Mouse (Mus musculus) midbrain, postnatal 0 days (tissue): ENCODE results near the gene Col4a6. TPM values are rescaled to one million over a fixed set of nuclear protein-coding genes. Genes with fewer than 3 reads are reported as not detected.

Experiments
- ATAC-seq: fragments of 200-750 bp; cut with Nextera tagmentation; 2 replicates; pipeline ENCODE4 v1.8.0; 2017; ENCODE audit warnings: moderate number of reproducible peaks, mild to moderate bottlenecking, moderate TSS enrichment, moderate library complexity; ENCODE audit not compliant: low FRiP score
- DNase-seq: peaks from one replicate; pipeline ENCODE4 v3.0.0-alpha.2; 2015; ENCODE audit warnings: low spot score
- H3K27ac ChIP-seq: fragments of 300-500 bp; sonication (generic); 2 replicates; pipeline ENCODE4 v1.5.1; 2014; ENCODE audit warnings: low read depth, mild to moderate bottlenecking, low read length, mixed read lengths
- H3K27me3 ChIP-seq: fragments of 300-500 bp; sonication (generic); 2 replicates; pipeline ENCODE4 v1.6.1; 2014; ENCODE audit warnings: low read length, control low read depth, mixed read lengths; ENCODE audit not compliant: insufficient read depth
- H3K36me3 ChIP-seq: fragments of 300-500 bp; sonication (generic); 2 replicates; pipeline ENCODE4 v1.6.1; 2014; ENCODE audit warnings: low read length, control low read depth, mixed read lengths; ENCODE audit not compliant: insufficient read depth
- H3K4me1 ChIP-seq: fragments of 300-500 bp; sonication (generic); 2 replicates; pipeline ENCODE4 v1.6.1; 2014; ENCODE audit warnings: mild to moderate bottlenecking, control low read depth, antibody characterized with exemption, low read length, mixed read lengths; ENCODE audit not compliant: insufficient read depth
- H3K4me2 ChIP-seq: fragments of 300-500 bp; sonication (generic); 2 replicates; pipeline ENCODE4 v1.6.1; 2014; ENCODE audit warnings: low read depth, mild to moderate bottlenecking, low read length, mixed read lengths; ENCODE audit not compliant: poor library complexity, severe bottlenecking
- H3K4me3 ChIP-seq: fragments of 300-500 bp; sonication (generic); 2 replicates; pipeline ENCODE4 v1.5.1; 2014; ENCODE audit warnings: low read depth, mild to moderate bottlenecking, low read length, moderate library complexity
- H3K9ac ChIP-seq: fragments of 300-500 bp; sonication (generic); replicated peaks from 2 replicates; pipeline ENCODE4 v1.6.1; 2014; ENCODE audit warnings: mild to moderate bottlenecking, low read length, moderate library complexity, mixed read lengths; ENCODE audit not compliant: poor library complexity, severe bottlenecking
- H3K9me3 ChIP-seq: fragments of 300-500 bp; sonication (generic); 2 replicates; pipeline ENCODE4 v1.6.1; 2016; ENCODE audit warnings: low read length, control low read depth
- CTCF ChIP-seq: IDR thresholded peaks from 2 replicates; pipeline ENCODE4 v1.5.1; 2016; ENCODE audit warnings: antibody characterized with exemption, mild to moderate bottlenecking
- WGBS: fragments of 180-500 bp; shearing (Covaris S2); extraction: QIAGEN DNeasy Blood & Tissue Kit; methylation state at CpG from one replicate; pipeline ENCODE4 v1.1.7; 2014; 5-methylcytosine and 5-hydroxymethylcytosine counted together
- polyA plus RNA-seq: library from polyadenylated mRNA; unstranded; fragments of >200 nt; fragmentation: Nextera tagmentation; extraction: Ambion mirVana; gene quantifications from 2 replicates; pipeline ENCODE4 v1.2.1, GENCODE M21; 2015
- total RNA-seq: library from RNA; depleted of rRNA; stranded (reverse); fragments of >200 nt; gene quantifications from 2 replicates; pipeline ENCODE4 v1.2.3, GENCODE M21; 2014

Col4a6 gene
- total and polyA plus RNA-seq, 2 experiments from 2014 or later = 1.9 to 5.9 TPM

- H3K9ac ChIP-seq = no peak overlapping the region
- no peak overlapping the region for H3K4me3 ChIP-seq
- no peaks in the 10 kb centered on the region for H3K9me3 ChIP-seq
- H3K27me3 ChIP-seq = peaks cover 11% of the 10 kb centered on the region; the same call in 1 of the 2 replicates
- WGBS = 81% methylated on average over 2 of the region's 2 CpGs
- H3K36me3 ChIP-seq = no peaks in the 10 kb centered on the region
- H3K4me1 ChIP-seq = no peaks in the 10 kb centered on the region
- no peak overlapping the region for H3K27ac ChIP-seq
- TF ChIP-seq CTCF = peak; percentile 79
- no peak overlapping the region for H3K4me2 ChIP-seq
- peak; percentile 64 for DNase-seq
- no peak; the same call in 1 of the 2 replicates for ATAC-seq
Measured at GRCm38 (mm10) chrX:141236564-141237333, 237.1 kb downstream of the Col4a6 start.

GRCm38 (mm10) chrX:141228169-141228568, 245.7 kb downstream of the Col4a6 start:
- no peak overlapping the region for H3K27ac ChIP-seq
- ATAC-seq = no peak
- H3K27me3 ChIP-seq = no peaks in the 10 kb centered on the region
- H3K9me3 ChIP-seq = no peaks in the 10 kb centered on the region
- H3K4me3 ChIP-seq = no peak overlapping the region
- H3K4me2 ChIP-seq = no peak overlapping the region
- H3K4me1 ChIP-seq = no peaks in the 10 kb centered on the region
- no peak overlapping the region for H3K9ac ChIP-seq
- DNase-seq = no peak
- 88% methylated on average over 2 of the region's 2 CpGs for WGBS
- no peaks in the 10 kb centered on the region for H3K36me3 ChIP-seq
- no peak for TF ChIP-seq CTCF

DNA sequence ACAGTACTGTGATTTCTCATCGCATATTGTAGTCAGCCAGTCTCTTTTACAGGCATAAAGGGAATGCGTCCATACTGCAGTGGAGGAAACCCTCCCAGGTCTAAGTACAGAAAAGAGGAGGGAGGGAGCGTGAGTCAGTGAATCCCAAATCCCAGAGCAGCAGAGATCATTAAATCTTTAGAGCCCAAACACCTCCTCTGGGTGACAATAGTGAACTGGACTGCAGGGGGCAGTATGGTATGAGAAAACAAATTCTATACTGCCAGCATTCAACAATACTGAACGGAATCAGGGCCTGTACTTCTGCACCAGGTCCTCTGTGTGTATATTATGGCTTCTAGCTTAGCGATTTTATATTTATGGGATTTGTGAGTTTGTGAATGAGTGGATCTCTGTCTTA, 261.1 kb downstream of the Col4a6 start:
- H3K4me2 ChIP-seq = no peak overlapping the region
- H3K9ac ChIP-seq = no peak overlapping the region
- peaks cover 5% of the 10 kb centered on the region; the same call in 1 of the 2 replicates for H3K27me3 ChIP-seq
- peak; percentile 65 for TF ChIP-seq CTCF
- H3K4me1 ChIP-seq = no peaks in the 10 kb centered on the region
- H3K36me3 ChIP-seq = no peaks in the 10 kb centered on the region
- DNase-seq = peak; percentile 67
- 28% methylated on average over 5 of the region's 5 CpGs for WGBS
- no peak overlapping the region for H3K4me3 ChIP-seq
- ATAC-seq = no peak
- no peak overlapping the region for H3K27ac ChIP-seq
- no peaks in the 10 kb centered on the region for H3K9me3 ChIP-seq

DNA sequence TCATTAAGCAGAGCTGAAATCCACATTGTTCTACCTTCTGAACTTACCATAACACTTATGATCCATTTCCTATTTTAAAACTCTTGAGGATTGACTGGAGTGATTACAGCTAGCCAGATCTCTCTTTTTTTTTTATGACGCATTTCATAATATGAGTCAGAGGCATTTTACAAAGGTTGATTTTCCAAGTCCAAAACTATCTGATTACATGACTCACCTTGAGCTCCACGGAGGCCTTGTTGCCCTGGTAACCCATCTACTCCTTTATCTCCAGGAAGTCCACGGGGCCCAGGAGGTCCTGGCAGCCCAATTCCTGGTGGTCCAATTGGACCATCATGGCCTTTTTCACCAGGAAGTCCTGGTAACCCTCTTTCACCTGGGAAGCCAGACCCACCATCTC, 274.9 kb downstream of the Col4a6 start:
- peaks cover 3% of the 10 kb centered on the region; the same call in 1 of the 2 replicates for H3K27me3 ChIP-seq
- DNase-seq = no peak
- 68% methylated on average over 3 of the region's 3 CpGs for WGBS
- no peaks in the 10 kb centered on the region for H3K36me3 ChIP-seq
- H3K4me1 ChIP-seq = no peaks in the 10 kb centered on the region
- no peak overlapping the region for H3K4me2 ChIP-seq
- no peaks in the 10 kb centered on the region for H3K9me3 ChIP-seq
- no peak overlapping the region for H3K4me3 ChIP-seq
- ATAC-seq = no peak
- H3K9ac ChIP-seq = no peak overlapping the region
- H3K27ac ChIP-seq = no peak overlapping the region
- TF ChIP-seq CTCF = no peak

GRCm38 (mm10) chrX:141195036-141195435, 278.8 kb downstream of the Col4a6 start:
- DNase-seq (no peak), ATAC-seq (no peak)
- Histone ChIP-seq H3K9me3 (no peaks in the 10 kb centered on the region), H3K4me3 (no peak overlapping the region), H3K4me1 (no peaks in the 10 kb centered on the region), H3K9ac (no peak overlapping the region), H3K36me3 (no peaks in the 10 kb centered on the region), H3K27ac (no peak overlapping the region), H3K4me2 (no peak overlapping the region), H3K27me3 (peaks cover 16% of the 10 kb centered on the region; the same call in 1 of the 2 replicates)
- no peak for TF ChIP-seq CTCF

GRCm38 (mm10) chrX:141175353-141175752, 298.5 kb downstream of the Col4a6 start:
- peak; percentile 76 for TF ChIP-seq CTCF
- Histone ChIP-seq H3K9ac (no peak overlapping the region), H3K9me3 (no peaks in the 10 kb centered on the region), H3K4me1 (no peaks in the 10 kb centered on the region), H3K4me3 (no peak overlapping the region), H3K4me2 (no peak overlapping the region), H3K27me3 (peaks cover 19% of the 10 kb centered on the region; the same call in 1 of the 2 replicates), H3K27ac (no peak overlapping the region), H3K36me3 (no peaks in the 10 kb centered on the region)
- 38% methylated on average over 7 of the region's 7 CpGs for WGBS
- ATAC-seq (no peak), DNase-seq (peak; percentile 42)
